19 mouse cellular contexts compared by ENCODE assay signal in genomic region chr14:58907932-58908331, GRCm38 (mm10).
DNase-seq lines count a peak whose midpoint lies in the region; ATAC-seq lines count a peak whose summit lies in the region.
"Had no signal": no experiment of that assay in that cellular context is flagged by ENCODE, and none has a peak within 500 bp of the region (broad histone marks: within the 10 kb centered on the region; RNA-seq: fewer than 3 reads in every experiment).

No protein-coding gene starts in this region.

- no peaks in the 10 kb centered on the region for H3K9me3 ChIP-seq in embryonic facial prominence, embryonic 11.5 days (replicated peaks; ENCODE audit: control insufficient read depth, low read length)
- H3K9me3 ChIP-seq: forebrain, embryonic 12.5 days; midbrain, embryonic 15.5 days; neural tube, embryonic 12.5 days; stomach, embryonic 15.5 days had no signal

- no peak overlapping the region for H3K4me2 ChIP-seq in embryonic facial prominence, embryonic 11.5 days (ENCODE audit: low read depth, low read length)
- H3K4me2 ChIP-seq: forebrain, embryonic 12.5 days; hindbrain, embryonic 14.5 days; midbrain, embryonic 15.5 days; neural tube, embryonic 12.5 days; stomach, embryonic 15.5 days had no signal

- DNase-seq in 3T3-L1 (ENCODE audit: low read depth, low spot score) (peak; percentile 6), NIH3T3 (ENCODE audit: low read depth) (peak; percentile 2)
- peak; percentile 84 for DNase-seq in embryonic facial prominence, embryonic 11.5 days (ENCODE audit: low spot score)
- peak; percentile 56 for DNase-seq in hindlimb bud, embryonic 11.5 days (ENCODE audit: extremely low spot score, low read depth, low spot score)
- no peak for DNase-seq in spleen, adult 18-20 months
- DNase-seq in left cerebral cortex, adult 11 months (ENCODE audit: low spot score): no peak
- DNase-seq: adrenal gland, postnatal 36 days; cerebellum, adult 9-10 months; kidney, adult 8-10 months; kidney, postnatal 25 days; lung, postnatal 4 days; right cerebral cortex, postnatal 14 days; thymus, postnatal 36 days had no signal

- no peaks in the 10 kb centered on the region for H3K4me1 ChIP-seq in embryonic facial prominence, embryonic 11.5 days (ENCODE audit: control insufficient read depth, insufficient read depth, low read length)
- H3K4me1 ChIP-seq: forebrain, embryonic 12.5 days; midbrain, embryonic 15.5 days; neural tube, embryonic 12.5 days; stomach, embryonic 15.5 days had no signal

- 43% methylated on average over 3 of the region's 3 CpGs for WGBS in embryonic facial prominence, embryonic 11.5 days

- no peaks in the 10 kb centered on the region for H3K27me3 ChIP-seq in embryonic facial prominence, embryonic 11.5 days (ENCODE audit: control insufficient read depth, insufficient read depth, low read length)
- H3K27me3 ChIP-seq: forebrain, embryonic 12.5 days; midbrain, embryonic 15.5 days; neural tube, embryonic 12.5 days; stomach, embryonic 15.5 days had no signal

- H3K36me3 ChIP-seq in embryonic facial prominence, embryonic 11.5 days (replicated peaks; ENCODE audit: control insufficient read depth, insufficient read depth, low read depth, low read length): no peaks in the 10 kb centered on the region
- H3K36me3 ChIP-seq: forebrain, embryonic 12.5 days; midbrain, embryonic 15.5 days; neural tube, embryonic 12.5 days; stomach, embryonic 15.5 days had no signal

- no peak overlapping the region for H3K27ac ChIP-seq in embryonic facial prominence, embryonic 11.5 days (replicated peaks; ENCODE audit: low read depth, low read length)
- H3K27ac ChIP-seq: forebrain, embryonic 12.5 days; hindbrain, embryonic 14.5 days; midbrain, embryonic 15.5 days; neural tube, embryonic 12.5 days; stomach, embryonic 15.5 days had no signal

- no peak; the same call in 1 of the 2 replicates for ATAC-seq in embryonic facial prominence, embryonic 11.5 days (replicated peaks; ENCODE audit: insufficient number of reproducible peaks, low FRiP score, low TSS enrichment, low read depth)
- ATAC-seq in erythroid progenitor cell, adult 5-6 weeks (replicated peaks; ENCODE audit: low FRiP score, poor library complexity, severe bottlenecking): no peak
- ATAC-seq: midbrain, embryonic 15.5 days had no signal

- H3K4me3 ChIP-seq in embryonic facial prominence, embryonic 11.5 days (ENCODE audit: low read depth, low read length): no peak overlapping the region
- H3K4me3 ChIP-seq: forebrain, embryonic 12.5 days; midbrain, embryonic 15.5 days; neural tube, embryonic 12.5 days; stomach, embryonic 15.5 days had no signal

- H3K9ac ChIP-seq in embryonic facial prominence, embryonic 11.5 days (replicated peaks; ENCODE audit: low read length): no peak overlapping the region
- H3K9ac ChIP-seq: forebrain, embryonic 12.5 days; hindbrain, embryonic 14.5 days; midbrain, embryonic 15.5 days; neural tube, embryonic 12.5 days; stomach, embryonic 15.5 days had no signal

Comparison
In these comparisons a context has a peak if more than half of its experiments do, and no peak if none do; other contexts are left out.
1. DNase-seq: peak in 3T3-L1 (single experiment), NIH3T3 (single experiment), embryonic facial prominence, embryonic 11.5 days (single experiment) and hindlimb bud, embryonic 11.5 days (single experiment); none in spleen, adult 18-20 months (0 of 2) and left cerebral cortex, adult 11 months (single experiment).